Mouse (Mus musculus) frontal cortex, postnatal 14 days (tissue): ENCODE data around the gene Eml5.

ENCODE experiments used
- DNase-seq, 2 experiments: peaks; one replicate each; pipeline ENCODE4 v3.0.0; 2022; ENCODE audit warnings: low spot score in 2 of 2

Eml5 gene

DNA sequence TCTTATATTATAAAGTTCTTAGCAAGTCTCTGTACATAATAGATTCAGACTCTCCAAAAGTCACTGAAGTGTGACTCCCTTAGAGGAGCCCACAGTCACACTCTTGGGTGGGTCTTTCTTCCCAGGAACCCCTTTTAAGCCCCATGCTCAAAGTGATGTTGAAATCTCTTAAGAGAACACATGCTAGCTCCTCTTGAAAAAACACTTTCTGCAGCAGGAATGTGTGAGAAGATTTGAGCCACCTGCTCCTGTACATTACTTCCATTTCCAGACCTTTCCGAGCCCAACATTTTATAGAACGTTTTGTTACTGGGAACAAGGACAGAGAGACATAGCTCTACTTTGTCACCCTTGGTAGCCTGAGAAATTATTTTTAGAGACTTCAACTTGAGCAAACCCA is 66.4 kb downstream of the Eml5 start:
- no peak for DNase-seq

- DNase-seq = no peak
These were observed 67.4 kb downstream of the Eml5 start for GRCm38 (mm10) chr12:98833901-98834300.

- no peak for DNase-seq
These were observed 68.2 kb downstream of the Eml5 start for GRCm38 (mm10) chr12:98832929-98833598.

- DNase-seq = no peak
These were observed 70.2 kb downstream of the Eml5 start for GRCm38 (mm10) chr12:98831122-98831521.

GRCm38 (mm10) chr12:98820781-98821180 is 80.5 kb downstream of the Eml5 start:
- no peak for DNase-seq

GRCm38 (mm10) chr12:98804078-98804748 is 97.1 kb downstream of the Eml5 start:
- DNase-seq = no peak

DNA sequence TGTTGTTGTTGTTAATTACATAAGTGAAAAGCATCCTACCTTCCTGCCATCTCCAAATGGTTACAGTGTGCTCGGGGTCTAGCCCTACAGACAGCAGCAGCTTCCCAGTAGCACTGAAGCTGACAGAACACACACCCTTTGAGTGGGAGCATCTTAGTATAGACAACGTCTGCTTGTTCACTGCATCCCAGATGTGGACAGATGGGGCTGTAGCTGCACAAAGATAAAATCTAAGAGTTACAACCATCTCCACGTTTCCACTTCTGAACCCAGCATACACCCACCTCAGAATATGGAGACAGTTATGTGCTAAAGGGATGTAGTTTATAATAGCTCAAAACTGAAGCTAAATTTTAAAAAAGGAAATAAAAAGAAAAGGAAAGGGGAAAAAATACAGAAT is 99.0 kb downstream of the Eml5 start:
- no peak for DNase-seq

GRCm38 (mm10) chr12:98800334-98800733 is 101.0 kb downstream of the Eml5 start:
- DNase-seq = no peak

DNA sequence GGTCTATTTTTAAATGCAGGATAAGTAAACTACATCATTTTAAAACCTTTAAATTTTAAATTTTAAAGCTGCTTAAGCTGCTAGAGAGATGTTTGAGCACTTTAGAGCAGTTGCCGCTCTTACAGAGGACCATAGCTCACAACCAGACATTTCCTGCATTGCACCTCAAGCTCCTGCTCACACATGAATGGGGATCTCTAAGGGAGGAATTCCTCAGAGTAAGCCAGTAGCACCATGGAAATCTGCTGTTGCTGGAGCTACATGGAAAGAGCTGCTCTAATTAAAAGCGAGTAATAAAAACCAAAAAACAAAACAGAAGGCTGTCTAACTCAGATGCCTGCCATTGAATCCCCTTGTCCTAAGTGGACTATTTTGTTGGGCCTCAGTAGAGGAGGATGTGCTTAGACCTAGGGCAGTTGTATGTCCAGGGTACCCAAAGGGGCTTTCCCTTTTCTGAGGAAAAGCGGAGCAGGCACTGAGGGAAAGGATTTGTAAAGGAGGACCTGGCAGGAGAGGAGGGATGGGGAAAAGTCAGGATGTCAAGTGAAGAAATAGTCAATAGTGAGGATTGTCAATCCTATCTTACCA is 105.5 kb downstream of the Eml5 start:
- DNase-seq = no peak

- DNase-seq = no peak
These were observed 117.0 kb downstream of the Eml5 start for GRCm38 (mm10) chr12:98784251-98784650.

- DNase-seq = peak in 1 of 2 experiments; percentile 36
These were observed 122.1 kb downstream of the Eml5 start for GRCm38 (mm10) chr12:98779148-98779547.

DNA sequence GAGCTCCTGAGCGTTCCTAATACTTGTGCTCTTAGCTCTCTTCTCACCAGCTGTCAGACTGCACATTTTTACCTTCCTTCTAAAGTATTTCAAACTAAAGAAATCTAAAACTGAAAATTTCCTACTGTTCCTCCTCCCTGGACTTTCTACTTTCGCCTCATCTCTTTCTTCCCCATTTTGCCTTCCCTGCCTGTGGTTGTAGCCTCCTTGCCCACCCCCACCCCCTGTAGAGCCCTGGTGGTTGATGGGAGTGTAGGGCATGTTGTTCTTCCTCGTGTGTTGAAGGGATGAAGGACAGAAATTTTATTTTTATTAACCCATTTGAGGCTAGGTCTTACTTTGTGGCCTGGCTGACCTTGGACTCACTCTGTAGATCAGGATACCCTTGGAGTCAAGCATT is 123.8 kb downstream of the Eml5 start:
- no peak for DNase-seq

DNA sequence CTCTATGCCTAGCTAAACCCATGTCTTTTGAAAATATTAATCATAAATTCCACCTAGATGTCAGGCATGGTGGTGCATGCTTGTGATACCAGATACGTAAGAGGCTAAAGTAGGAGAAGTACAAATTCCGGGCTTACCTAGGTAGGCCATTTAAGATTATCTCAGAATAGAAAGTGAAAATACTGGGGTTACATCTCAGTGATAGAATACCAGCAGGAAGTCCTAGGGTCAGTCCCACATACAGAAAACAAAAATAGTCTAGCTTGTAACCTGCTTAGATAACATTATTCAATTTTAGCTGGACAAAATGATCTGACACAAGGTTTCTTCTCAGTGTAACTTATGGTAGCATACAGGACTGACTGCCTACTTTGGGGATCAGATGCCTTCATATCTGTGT is 135.0 kb downstream of the Eml5 start:
- DNase-seq = no peak

DNA sequence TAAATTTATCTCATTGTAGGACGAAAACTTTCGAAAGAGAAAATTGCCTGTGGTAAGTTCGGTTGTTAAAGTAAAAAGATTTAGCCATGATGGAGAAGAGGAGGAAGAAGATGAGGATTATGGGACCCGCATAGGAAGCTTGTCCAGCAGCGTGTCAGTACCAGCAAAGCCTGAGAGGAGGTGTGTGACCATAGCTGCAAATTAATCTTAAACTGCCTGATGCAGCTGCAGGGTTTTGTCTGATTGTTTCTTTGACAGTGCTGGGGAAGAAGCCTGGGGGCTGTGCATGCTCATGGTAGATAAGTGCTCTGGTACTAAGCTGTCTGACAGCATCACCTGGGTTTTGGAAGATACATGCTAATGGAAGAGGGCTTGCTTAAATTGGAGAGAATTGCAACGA is 141.6 kb downstream of the Eml5 start:
- no peak for DNase-seq

DNA sequence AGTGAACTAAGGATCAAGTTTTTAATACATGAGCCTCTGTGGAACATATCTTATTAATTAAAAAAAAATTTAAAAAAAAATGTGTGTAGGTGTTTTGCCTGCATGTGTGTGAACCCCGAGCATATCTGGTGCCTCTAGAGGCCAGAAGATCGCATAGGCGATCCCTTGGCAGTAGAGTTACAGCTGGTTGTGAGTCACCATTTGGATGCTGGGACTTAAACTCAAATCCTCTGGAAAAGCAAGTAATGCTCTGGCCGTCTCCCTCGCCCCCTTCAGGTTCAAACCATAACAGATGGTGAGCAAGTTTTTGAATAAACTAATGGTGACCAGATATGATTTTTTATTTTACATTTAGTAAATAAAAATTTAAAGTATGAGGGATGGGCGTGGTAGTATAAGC is 143.6 kb downstream of the Eml5 start:
- DNase-seq = no peak

GRCm38 (mm10) chr12:98747380-98747753 is 153.9 kb downstream of the Eml5 start:
- DNase-seq = no peak

DNA sequence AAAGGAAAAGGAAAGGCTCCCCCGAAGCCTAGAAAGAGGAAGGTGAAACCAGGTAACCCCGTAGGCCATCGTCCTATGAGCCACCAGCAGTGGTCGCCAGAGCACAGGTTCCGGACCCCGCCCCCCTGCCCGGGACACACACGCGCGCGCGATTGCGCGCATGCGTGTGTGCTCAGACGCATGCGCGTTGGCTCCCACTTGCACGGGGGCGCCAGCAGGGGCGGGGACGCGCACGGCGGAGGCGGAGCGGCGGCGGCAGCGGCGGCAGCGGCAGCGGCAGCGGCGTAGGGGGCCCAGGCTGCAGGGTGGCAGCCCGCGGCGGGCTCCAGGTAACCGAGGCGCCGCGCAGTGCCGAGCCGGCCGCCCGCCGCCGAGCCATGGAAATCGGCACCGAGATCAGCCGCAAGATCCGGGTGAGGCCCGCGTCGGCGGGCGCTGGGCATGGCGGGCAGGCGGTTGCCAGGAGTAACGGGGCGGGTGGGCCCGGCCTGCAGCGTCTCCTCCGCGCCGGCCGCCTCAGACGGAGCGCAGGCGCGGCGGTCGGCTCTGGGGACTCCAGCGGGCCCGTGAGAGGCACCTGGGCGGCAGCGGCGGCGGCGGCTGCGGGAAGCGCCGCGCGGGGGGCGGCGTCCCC is 154.4 kb downstream of the Eml5 start, which contains the start of gene Zc3h14:
Gene Zc3h14, plus strand, starts transcription at position 219 of the 634 bp plus-strand sequence.
- DNase-seq = peak; percentile 79 to 89

GRCm38 (mm10) chr12:98746131-98746530 is 155.2 kb downstream of the Eml5 start:
- no peak for DNase-seq

- DNase-seq = no peak
These were observed 155.7 kb downstream of the Eml5 start for GRCm38 (mm10) chr12:98745626-98746025.

DNA sequence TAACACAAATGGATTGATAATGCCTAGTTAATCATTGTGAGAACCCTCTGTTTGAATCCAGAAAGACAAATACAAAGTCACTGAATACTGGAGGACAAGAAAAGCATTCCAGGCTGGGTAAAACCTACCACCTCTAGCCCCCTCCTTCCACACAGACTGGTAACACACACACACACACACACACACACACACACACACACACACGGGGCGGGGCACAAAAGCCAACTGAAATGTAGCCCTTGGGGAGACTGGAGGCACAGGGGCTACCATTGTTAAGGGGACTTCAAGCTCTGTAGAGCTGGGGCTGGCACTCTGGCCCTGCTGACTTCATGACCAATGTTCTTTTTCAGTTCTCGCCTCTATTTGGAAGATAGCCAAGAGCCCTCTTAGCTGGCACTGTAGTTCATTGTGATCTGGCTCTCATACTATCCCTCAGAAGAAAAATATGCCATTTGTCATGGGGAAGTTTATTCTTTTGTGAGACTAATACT is 160.2 kb downstream of the Eml5 start:
- no peak for DNase-seq

DNA sequence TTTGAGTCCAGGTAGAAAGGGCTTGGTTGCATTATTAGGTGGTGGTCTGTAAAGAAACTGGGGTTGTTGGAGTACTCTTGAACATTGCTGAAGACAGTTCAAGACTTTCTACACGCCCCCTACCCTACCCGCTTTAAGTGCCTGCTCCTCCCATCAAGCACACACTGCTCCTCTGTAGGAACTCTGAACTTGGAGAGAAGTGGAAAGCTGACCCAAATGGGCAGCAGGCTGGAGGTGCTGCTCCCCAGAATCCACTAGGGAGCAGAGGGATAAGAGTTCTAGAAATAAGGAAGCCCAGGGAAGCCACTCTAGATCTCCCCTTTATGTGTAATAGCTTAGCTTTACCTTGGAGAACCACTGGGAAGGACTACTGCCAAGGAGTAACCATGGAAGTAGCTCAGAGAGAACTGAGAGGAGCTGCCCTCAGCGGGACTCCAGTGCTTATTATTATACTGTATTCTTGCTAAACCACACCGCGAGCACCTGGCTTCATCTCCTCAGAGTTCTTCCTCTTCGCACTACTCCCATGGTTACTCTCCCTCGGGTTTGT is 163.4 kb downstream of the Eml5 start:
- no peak for DNase-seq
